Mouse (Mus musculus) myocyte (in vitro differentiated cells): ENCODE measurements around the gene Rbfox2.

Source experiments
- CEBPB ChIP-seq: IDR thresholded peaks from 2 replicates; pipeline ENCODE4 v1.6.1; 2011; ENCODE audit warnings: mild to moderate bottlenecking, moderate library complexity; ENCODE audit not compliant: poor library complexity, insufficient read depth, severe bottlenecking
- TCF3 ChIP-seq: IDR thresholded peaks from one replicate; pipeline ENCODE4 v1.6.1; 2011; ENCODE audit warnings: low read depth, control low read depth; ENCODE audit not compliant: insufficient read length

- no peak for TF ChIP-seq CEBPB
- TF ChIP-seq TCF3: no peak
These were observed 201.5 kb downstream of the Rbfox2 start for GRCm38 (mm10) chr15:77105273-77105672.
